Mouse (Mus musculus): ENCODE data around the gene Slc10a1. TPM values are rescaled to one million over a fixed set of nuclear protein-coding genes. Genes with fewer than 3 reads are reported as not detected.

Slc10a1 gene
- polyA plus RNA-seq (2012), result not detected in 2 replicates

- Histone ChIP-seq H3K9me3 (ENCODE audit: control insufficient read depth, low read length) (no peaks in the 10 kb centered on the region), H3K36me3 (ENCODE audit: control insufficient read depth) (no peaks in the 10 kb centered on the region; the same call in 1 of the 2 replicates), H3K4me3 (replicated peaks) (no peak within 1 kb of the TSS), H3K4me1 (ENCODE audit: control insufficient read depth) (no peaks in the 10 kb centered on the region), H3K27me3 (ENCODE audit: control insufficient read depth) (no peaks in the 10 kb centered on the region)
- no peak for TF ChIP-seq GATA1 (IDR thresholded peaks at IDR 0.05; ENCODE audit: low read length)
These were observed at the start of gene Slc10a1 for GRCm38 (mm10) chr12:80968605-80969004. Slc10a1 (minus strand) TSS chr12:80968705.

DNA sequence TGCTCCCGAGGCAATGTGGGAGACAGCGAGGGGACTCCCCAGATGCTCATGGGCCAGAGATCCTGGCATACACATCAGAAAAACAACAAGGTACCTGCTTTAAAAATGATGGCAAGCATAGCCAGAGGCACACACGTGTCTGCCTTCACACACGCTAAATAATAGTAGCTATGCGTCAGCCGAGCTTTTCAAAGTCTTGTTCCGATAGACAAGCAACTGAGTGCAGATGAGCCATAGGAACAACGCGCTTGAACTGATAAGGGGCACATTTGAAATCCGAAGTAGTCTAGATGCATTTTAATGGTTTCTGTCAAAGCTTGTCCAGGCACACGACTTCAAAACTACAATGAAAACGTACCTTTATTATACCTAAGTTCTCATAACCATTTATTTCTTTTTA, 49.1 kb upstream of the Slc10a1 start:
- TF ChIP-seq GATA1 (IDR thresholded peaks at IDR 0.05; ENCODE audit: low read length) (no peak), TAL1 (IDR thresholded peaks at IDR 0.05; ENCODE audit: low read length) (no peak)
- H3K4me1 ChIP-seq (ENCODE audit: control insufficient read depth), result no peaks in the 10 kb centered on the region

GRCm38 (mm10) chr12:81013496-81013895, 45.0 kb upstream of the Slc10a1 start:
- Histone ChIP-seq H3K27me3 (ENCODE audit: control insufficient read depth) (no peaks in the 10 kb centered on the region), H3K4me1 (ENCODE audit: control insufficient read depth) (no peaks in the 10 kb centered on the region), H3K4me3 (replicated peaks) (no peak overlapping the region), H3K36me3 (ENCODE audit: control insufficient read depth) (no peaks in the 10 kb centered on the region), H3K9me3 (ENCODE audit: control insufficient read depth, low read length) (no peaks in the 10 kb centered on the region)
- TF ChIP-seq TAL1 (IDR thresholded peaks at IDR 0.05; ENCODE audit: low read length), result no peak
- no peak for TF ChIP-seq GATA1 (IDR thresholded peaks at IDR 0.05; ENCODE audit: low read length)

More for the DNA sequence above, 49.1 kb upstream of the Slc10a1 start:
- no peaks in the 10 kb centered on the region for H3K9me3 ChIP-seq (ENCODE audit: control insufficient read depth, low read length)
- H3K4me3 ChIP-seq (replicated peaks), result no peak overlapping the region
- H3K36me3 ChIP-seq (ENCODE audit: control insufficient read depth), result no peaks in the 10 kb centered on the region
- H3K27me3 ChIP-seq (ENCODE audit: control insufficient read depth), result no peaks in the 10 kb centered on the region

- H3K27me3 ChIP-seq (ENCODE audit: control insufficient read depth), result no peaks in the 10 kb centered on the region
- no peaks in the 10 kb centered on the region for H3K9me3 ChIP-seq (ENCODE audit: control insufficient read depth, low read length)
- no peaks in the 10 kb centered on the region for H3K4me1 ChIP-seq (ENCODE audit: control insufficient read depth)
- TF ChIP-seq GATA1 (IDR thresholded peaks at IDR 0.05; ENCODE audit: low read length) (no peak), TAL1 (IDR thresholded peaks at IDR 0.05; ENCODE audit: low read length) (no peak)
- H3K4me3 ChIP-seq (replicated peaks), result no peak overlapping the region
- H3K36me3 ChIP-seq (ENCODE audit: control insufficient read depth), result no peaks in the 10 kb centered on the region
These were observed 43.5 kb upstream of the Slc10a1 start for GRCm38 (mm10) chr12:81011994-81012393.

- Histone ChIP-seq H3K9me3 (ENCODE audit: control insufficient read depth, low read length) (no peaks in the 10 kb centered on the region), H3K4me1 (ENCODE audit: control insufficient read depth) (no peaks in the 10 kb centered on the region), H3K36me3 (ENCODE audit: control insufficient read depth) (no peaks in the 10 kb centered on the region), H3K4me3 (replicated peaks) (no peak overlapping the region), H3K27me3 (ENCODE audit: control insufficient read depth) (no peaks in the 10 kb centered on the region)
- TF ChIP-seq GATA1 (IDR thresholded peaks at IDR 0.05; ENCODE audit: low read length) (no peak), TAL1 (IDR thresholded peaks at IDR 0.05; ENCODE audit: low read length) (no peak)
These were observed 41.3 kb upstream of the Slc10a1 start for GRCm38 (mm10) chr12:81009813-81010212.

- H3K4me1 ChIP-seq (ENCODE audit: control insufficient read depth), result no peaks in the 10 kb centered on the region
- peaks cover 6% of the 10 kb centered on the region; the same call in 1 of the 2 replicates for H3K27me3 ChIP-seq (ENCODE audit: control insufficient read depth)
- no peaks in the 10 kb centered on the region for H3K36me3 ChIP-seq (ENCODE audit: control insufficient read depth)
- no peak overlapping the region for H3K4me3 ChIP-seq (replicated peaks)
- H3K9me3 ChIP-seq (ENCODE audit: control insufficient read depth, low read length), result no peaks in the 10 kb centered on the region
- TF ChIP-seq GATA1 (IDR thresholded peaks at IDR 0.05; ENCODE audit: low read length) (no peak), TAL1 (IDR thresholded peaks at IDR 0.05; ENCODE audit: low read length) (no peak)
These were observed 34.5 kb upstream of the Slc10a1 start for GRCm38 (mm10) chr12:81002841-81003635.

- no peak for TF ChIP-seq TAL1 (IDR thresholded peaks at IDR 0.05; ENCODE audit: low read length)
- TF ChIP-seq GATA1 (IDR thresholded peaks at IDR 0.05; ENCODE audit: low read length), result no peak
- H3K9me3 ChIP-seq (ENCODE audit: control insufficient read depth, low read length), result no peaks in the 10 kb centered on the region
- no peaks in the 10 kb centered on the region for H3K36me3 ChIP-seq (ENCODE audit: control insufficient read depth)
- H3K27me3 ChIP-seq (ENCODE audit: control insufficient read depth), result peaks cover 6% of the 10 kb centered on the region; the same call in 1 of the 2 replicates
- no peak overlapping the region for H3K4me3 ChIP-seq (replicated peaks)
- H3K4me1 ChIP-seq (ENCODE audit: control insufficient read depth), result no peaks in the 10 kb centered on the region
These were observed 32.4 kb upstream of the Slc10a1 start for GRCm38 (mm10) chr12:81000924-81001323.

DNA sequence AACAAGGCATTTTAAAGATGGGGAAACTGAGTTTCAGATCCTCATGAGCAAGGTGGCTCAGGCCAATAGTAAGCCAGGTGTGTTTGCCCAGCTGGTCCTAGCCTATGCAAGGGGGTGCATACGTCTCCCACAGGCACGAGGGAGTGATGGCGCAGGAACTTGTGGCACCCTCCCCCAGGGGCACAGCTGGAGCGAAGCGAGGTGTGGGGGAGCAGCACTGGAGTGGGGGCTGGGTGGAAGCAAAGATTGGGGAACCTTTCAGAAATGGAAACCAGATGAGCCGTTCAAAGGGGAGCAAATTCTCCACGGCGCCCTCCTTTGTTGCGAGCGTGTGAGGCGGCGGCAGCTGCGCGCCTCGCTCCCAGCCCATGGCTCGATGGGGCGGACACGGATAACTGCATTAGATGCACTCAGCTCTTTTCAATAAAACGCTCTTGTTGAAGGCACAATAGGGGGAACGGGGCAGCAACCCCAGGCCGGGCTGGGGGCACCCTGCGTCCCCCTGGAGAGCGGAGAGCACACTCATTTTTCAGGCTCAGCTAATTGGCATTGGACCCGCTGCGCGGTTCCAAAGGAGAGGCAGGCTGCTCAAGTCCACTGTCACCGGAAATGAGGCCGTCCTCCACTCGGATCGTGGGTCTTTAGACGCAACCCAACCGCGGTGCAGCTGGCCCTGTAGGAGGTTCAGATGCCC, 30.2 kb upstream of the Slc10a1 start:
- H3K9me3 ChIP-seq (ENCODE audit: control insufficient read depth, low read length), result no peaks in the 10 kb centered on the region; the same call in 1 of the 2 replicates
- H3K4me1 ChIP-seq (ENCODE audit: control insufficient read depth), result no peaks in the 10 kb centered on the region
- no peaks in the 10 kb centered on the region for H3K36me3 ChIP-seq (ENCODE audit: control insufficient read depth)
- no peak overlapping the region for H3K4me3 ChIP-seq (replicated peaks)
- TF ChIP-seq TAL1 (IDR thresholded peaks at IDR 0.05; ENCODE audit: low read length) (no peak), GATA1 (IDR thresholded peaks at IDR 0.05; ENCODE audit: low read length) (no peak)
- peaks cover 6% of the 10 kb centered on the region; the same call in 1 of the 2 replicates for H3K27me3 ChIP-seq (ENCODE audit: control insufficient read depth)

GRCm38 (mm10) chr12:80997652-80998051, 29.1 kb upstream of the Slc10a1 start:
- Histone ChIP-seq H3K36me3 (ENCODE audit: control insufficient read depth) (no peaks in the 10 kb centered on the region), H3K4me1 (ENCODE audit: control insufficient read depth) (no peaks in the 10 kb centered on the region), H3K4me3 (replicated peaks) (no peak overlapping the region), H3K27me3 (ENCODE audit: control insufficient read depth) (peaks cover 6% of the 10 kb centered on the region; the same call in 1 of the 2 replicates), H3K9me3 (ENCODE audit: control insufficient read depth, low read length) (no peaks in the 10 kb centered on the region; the same call in 1 of the 2 replicates)
- TF ChIP-seq TAL1 (IDR thresholded peaks at IDR 0.05; ENCODE audit: low read length) (no peak), GATA1 (IDR thresholded peaks at IDR 0.05; ENCODE audit: low read length) (no peak)
